Mouse (Mus musculus): ENCODE results near the gene Fam120a.
A peak's percentile ranks its signal among the peaks of the same experiment; 100 is the strongest.

Fam120a gene

GRCm38 (mm10) chr13:48967956-48968749 lies at the start of gene Fam120a:
Gene Fam120a, minus strand, starts transcription at chr13:48968017.
- peak; percentile 81 for DNase-seq (ENCODE audit: low read depth, low spot score)

GRCm38 (mm10) chr13:49017375-49017774 lies 49.6 kb upstream of the Fam120a start:
- DNase-seq (ENCODE audit: low read depth, low spot score), result no peak

GRCm38 (mm10) chr13:49016311-49016761 lies 48.5 kb upstream of the Fam120a start:
- DNase-seq (ENCODE audit: low read depth, low spot score), result no peak

GRCm38 (mm10) chr13:49015366-49016306 lies 47.8 kb upstream of the Fam120a start:
- DNase-seq (ENCODE audit: low read depth, low spot score), result no peak

GRCm38 (mm10) chr13:49013206-49013794 lies 45.5 kb upstream of the Fam120a start:
- no peak for DNase-seq (ENCODE audit: low read depth, low spot score)

GRCm38 (mm10) chr13:49001691-49002090 lies 33.9 kb upstream of the Fam120a start:
- DNase-seq (ENCODE audit: low read depth, low spot score), result no peak

- peak; percentile 40 for DNase-seq (ENCODE audit: low read depth, low spot score)
Observed at GRCm38 (mm10) chr13:48998591-48998990, 30.8 kb upstream of the Fam120a start.

- DNase-seq (ENCODE audit: low read depth, low spot score), result no peak
Observed at GRCm38 (mm10) chr13:48996731-48997130, 28.9 kb upstream of the Fam120a start.

- no peak for DNase-seq (ENCODE audit: low read depth, low spot score)
Observed at GRCm38 (mm10) chr13:48994903-48995302, 27.1 kb upstream of the Fam120a start.

- DNase-seq (ENCODE audit: low read depth, low spot score), result no peak
Observed at GRCm38 (mm10) chr13:48992914-48993313, 25.1 kb upstream of the Fam120a start.

- no peak for DNase-seq (ENCODE audit: low read depth, low spot score)
Observed at GRCm38 (mm10) chr13:48990138-48990537, 22.3 kb upstream of the Fam120a start.

GRCm38 (mm10) chr13:48982482-48983098 lies 14.8 kb upstream of the Fam120a start:
- DNase-seq (ENCODE audit: low read depth, low spot score), result no peak

- DNase-seq (ENCODE audit: low read depth, low spot score), result no peak
Observed at GRCm38 (mm10) chr13:48979069-48979468, 11.3 kb upstream of the Fam120a start.

GRCm38 (mm10) chr13:48977858-48978257 lies 10.0 kb upstream of the Fam120a start:
- DNase-seq (ENCODE audit: low read depth, low spot score), result no peak

GRCm38 (mm10) chr13:48974699-48975098 lies 6.9 kb upstream of the Fam120a start:
- no peak for DNase-seq (ENCODE audit: low read depth, low spot score)

- no peak for DNase-seq (ENCODE audit: low read depth, low spot score)
Observed at GRCm38 (mm10) chr13:48974266-48974665, 6.4 kb upstream of the Fam120a start.

- no peak for DNase-seq (ENCODE audit: low read depth, low spot score)
Observed at GRCm38 (mm10) chr13:48973231-48973630, 5.4 kb upstream of the Fam120a start.

- DNase-seq (ENCODE audit: low read depth, low spot score), result peak; percentile 34
Observed at GRCm38 (mm10) chr13:48971033-48971432, 3.2 kb upstream of the Fam120a start.

- DNase-seq (ENCODE audit: low read depth, low spot score), result no peak
Observed at GRCm38 (mm10) chr13:48970566-48970965, 2.7 kb upstream of the Fam120a start.

GRCm38 (mm10) chr13:48968750-48969088 lies 902 bp upstream of the Fam120a start:
- no peak for DNase-seq (ENCODE audit: low read depth, low spot score)
